Mouse (Mus musculus): ENCODE data around the gene Rap1gds1. TPM values are rescaled to one million over a fixed set of nuclear protein-coding genes. Genes with fewer than 3 reads are reported as not detected.

Rap1gds1 gene
- total and polyA plus RNA-seq, 2 experiments from 2014 or later: 32.2 to 47.9 TPM

- H3K27ac ChIP-seq (ENCODE audit: low read depth): no peak overlapping the region
- ATAC-seq (ENCODE audit: insufficient read depth, low read depth) (no peak), DNase-seq (ENCODE audit: low spot score) (no peak)
- no peaks in the 10 kb centered on the region for H3K9me3 ChIP-seq (replicated peaks; ENCODE audit: control insufficient read depth, low read length)
- H3K4me1 ChIP-seq (ENCODE audit: control insufficient read depth, insufficient read depth): no peaks in the 10 kb centered on the region
- no peak overlapping the region for H3K4me3 ChIP-seq (ENCODE audit: low read depth, low read length)
- H3K9ac ChIP-seq (replicated peaks; ENCODE audit: low read depth, low read length): no peak overlapping the region
- 87% methylated on average over 2 of the region's 2 CpGs for WGBS
- no peak for TF ChIP-seq CTCF (IDR thresholded peaks at IDR 0.05; ENCODE audit: low read depth)
- TF ChIP-seq EP300 (IDR thresholded peaks at IDR 0.05; ENCODE audit: low read depth): no peak
- H3K36me3 ChIP-seq (replicated peaks; ENCODE audit: control insufficient read depth, insufficient read depth, low read length): no peaks in the 10 kb centered on the region
- H3K27me3 ChIP-seq (ENCODE audit: control insufficient read depth, insufficient read depth, low read length): 0 out of 2 replicates have a peak, but pooled peaks cover 3% of the 10 kb centered on the region
- H3K4me2 ChIP-seq (ENCODE audit: low read depth, low read length): no peak overlapping the region
Observed at GRCm38 (mm10) chr3:138909313-138909712, 165.7 kb downstream of the Rap1gds1 start.

- no peak for TF ChIP-seq EP300 (IDR thresholded peaks at IDR 0.05; ENCODE audit: low read depth)
- TF ChIP-seq CTCF (IDR thresholded peaks at IDR 0.05; ENCODE audit: low read depth): peak; percentile 96
- Histone ChIP-seq H3K4me3 (ENCODE audit: low read depth, low read length) (no peak overlapping the region), H3K4me2 (ENCODE audit: low read depth, low read length) (no peak overlapping the region; the same call in 1 of the 2 replicates), H3K9ac (replicated peaks; ENCODE audit: low read depth, low read length) (no peak overlapping the region), H3K9me3 (replicated peaks; ENCODE audit: control insufficient read depth, low read length) (no peaks in the 10 kb centered on the region), H3K4me1 (ENCODE audit: control insufficient read depth, insufficient read depth) (no peaks in the 10 kb centered on the region), H3K27me3 (ENCODE audit: control insufficient read depth, insufficient read depth, low read length) (no peaks in the 10 kb centered on the region), H3K36me3 (replicated peaks; ENCODE audit: control insufficient read depth, insufficient read depth, low read length) (no peaks in the 10 kb centered on the region), H3K27ac (ENCODE audit: low read depth) (peak overlapping the region; percentile 43)
- DNase-seq (ENCODE audit: low spot score) (peak; percentile 76), ATAC-seq (ENCODE audit: insufficient read depth, low read depth) (peak; percentile 79)
- 28% methylated on average over 17 of the region's 17 CpGs for WGBS
Observed at GRCm38 (mm10) chr3:138906112-138906880, 168.7 kb downstream of the Rap1gds1 start.

GRCm38 (mm10) chr3:138905678-138906077 lies 169.3 kb downstream of the Rap1gds1 start:
- Histone ChIP-seq H3K27me3 (ENCODE audit: control insufficient read depth, insufficient read depth, low read length) (no peaks in the 10 kb centered on the region), H3K4me1 (ENCODE audit: control insufficient read depth, insufficient read depth) (no peaks in the 10 kb centered on the region), H3K27ac (ENCODE audit: low read depth) (peak overlapping the region; percentile 43), H3K36me3 (replicated peaks; ENCODE audit: control insufficient read depth, insufficient read depth, low read length) (no peaks in the 10 kb centered on the region), H3K9me3 (replicated peaks; ENCODE audit: control insufficient read depth, low read length) (no peaks in the 10 kb centered on the region), H3K9ac (replicated peaks; ENCODE audit: low read depth, low read length) (no peak overlapping the region), H3K4me3 (ENCODE audit: low read depth, low read length) (no peak overlapping the region), H3K4me2 (ENCODE audit: low read depth, low read length) (no peak overlapping the region)
- ATAC-seq (ENCODE audit: insufficient read depth, low read depth) (peak; percentile 34; the same call in 1 of the 2 replicates), DNase-seq (ENCODE audit: low spot score) (peak; percentile 21)
- WGBS: 57% methylated on average over 7 of the region's 7 CpGs
- TF ChIP-seq EP300 (IDR thresholded peaks at IDR 0.05; ENCODE audit: low read depth): no peak
- TF ChIP-seq CTCF (IDR thresholded peaks at IDR 0.05; ENCODE audit: low read depth): no peak

GRCm38 (mm10) chr3:138900571-138901141 lies 174.3 kb downstream of the Rap1gds1 start:
- Histone ChIP-seq H3K27me3 (ENCODE audit: control insufficient read depth, insufficient read depth, low read length) (no peaks in the 10 kb centered on the region), H3K9ac (replicated peaks; ENCODE audit: low read depth, low read length) (no peak overlapping the region), H3K4me1 (ENCODE audit: control insufficient read depth, insufficient read depth) (no peaks in the 10 kb centered on the region), H3K4me3 (ENCODE audit: low read depth, low read length) (no peak overlapping the region), H3K36me3 (replicated peaks; ENCODE audit: control insufficient read depth, insufficient read depth, low read length) (0 out of 2 replicates have a peak, but pooled peaks cover 3% of the 10 kb centered on the region), H3K4me2 (ENCODE audit: low read depth, low read length) (no peak overlapping the region), H3K27ac (ENCODE audit: low read depth) (no peak overlapping the region), H3K9me3 (replicated peaks; ENCODE audit: control insufficient read depth, low read length) (no peaks in the 10 kb centered on the region)
- WGBS: 64% methylated on average over 9 of the region's 9 CpGs
- TF ChIP-seq CTCF (IDR thresholded peaks at IDR 0.05; ENCODE audit: low read depth): no peak
- no peak for TF ChIP-seq EP300 (IDR thresholded peaks at IDR 0.05; ENCODE audit: low read depth)
- DNase-seq (ENCODE audit: low spot score) (no peak), ATAC-seq (ENCODE audit: insufficient read depth, low read depth) (no peak)

GRCm38 (mm10) chr3:138898055-138898454 lies 176.9 kb downstream of the Rap1gds1 start:
- ATAC-seq (ENCODE audit: insufficient read depth, low read depth): no peak
- Histone ChIP-seq H3K4me1 (ENCODE audit: control insufficient read depth, insufficient read depth) (0 out of 2 replicates have a peak, but pooled peaks cover 8% of the 10 kb centered on the region), H3K9me3 (replicated peaks; ENCODE audit: control insufficient read depth, low read length) (no peaks in the 10 kb centered on the region), H3K4me3 (ENCODE audit: low read depth, low read length) (no peak overlapping the region), H3K4me2 (ENCODE audit: low read depth, low read length) (no peak overlapping the region), H3K9ac (replicated peaks; ENCODE audit: low read depth, low read length) (no peak overlapping the region), H3K27me3 (ENCODE audit: control insufficient read depth, insufficient read depth, low read length) (no peaks in the 10 kb centered on the region), H3K27ac (ENCODE audit: low read depth) (no peak overlapping the region), H3K36me3 (replicated peaks; ENCODE audit: control insufficient read depth, insufficient read depth, low read length) (0 out of 2 replicates have a peak, but pooled peaks cover 3% of the 10 kb centered on the region)
- TF ChIP-seq EP300 (IDR thresholded peaks at IDR 0.05; ENCODE audit: low read depth) (no peak), CTCF (IDR thresholded peaks at IDR 0.05; ENCODE audit: low read depth) (no peak)
- DNase-seq (ENCODE audit: low spot score): no peak
- WGBS: 82% methylated on average over 8 of the region's 8 CpGs
